Mouse (Mus musculus): ENCODE data around the gene 1700025G04Rik.
A peak's percentile ranks its signal among the peaks of the same experiment; 100 is the strongest.

1700025G04Rik gene

DNA sequence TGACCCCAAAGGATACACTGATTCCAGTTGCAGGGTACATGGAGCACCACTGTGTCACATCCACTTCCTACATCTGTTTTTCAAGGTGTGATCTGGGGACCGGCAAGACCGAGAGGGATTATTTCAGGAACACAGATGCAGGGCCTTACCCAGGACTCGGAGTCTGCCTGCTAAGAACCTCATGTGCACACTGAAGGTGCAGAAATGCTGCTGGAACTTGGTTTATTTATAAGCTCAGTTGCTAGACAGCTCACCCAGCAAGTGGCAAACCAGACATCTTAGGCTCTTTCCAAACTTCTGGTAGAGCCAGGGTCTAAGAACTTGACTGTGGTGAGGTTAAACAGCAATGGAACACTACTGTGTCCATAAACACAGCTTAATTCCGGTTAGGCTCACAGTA lies 61.2 kb downstream of the 1700025G04Rik start:
- DNase-seq: no peak

- no peak for DNase-seq
Measured at GRCm38 (mm10) chr1:152026762-152027161, 63.2 kb downstream of the 1700025G04Rik start.

DNA sequence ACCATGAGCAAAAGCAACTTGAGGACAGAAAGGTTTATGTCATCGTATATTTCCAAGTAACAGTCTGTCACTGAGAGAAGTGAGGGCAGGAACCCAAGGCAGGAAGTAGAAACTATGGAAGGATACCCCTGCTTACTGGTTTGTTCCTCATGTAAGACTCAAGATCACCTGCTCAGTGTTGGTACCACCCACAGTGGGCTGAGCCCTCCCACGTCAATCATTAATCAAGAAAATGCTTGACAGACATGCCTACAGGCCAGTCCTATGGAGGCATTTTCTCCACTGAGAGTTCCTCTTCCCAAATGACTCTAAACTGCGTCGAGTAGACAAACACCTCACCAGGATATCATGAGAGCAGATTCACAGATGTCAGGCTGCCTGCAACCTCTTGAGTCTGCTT lies 64.6 kb downstream of the 1700025G04Rik start:
- no peak for DNase-seq

DNA sequence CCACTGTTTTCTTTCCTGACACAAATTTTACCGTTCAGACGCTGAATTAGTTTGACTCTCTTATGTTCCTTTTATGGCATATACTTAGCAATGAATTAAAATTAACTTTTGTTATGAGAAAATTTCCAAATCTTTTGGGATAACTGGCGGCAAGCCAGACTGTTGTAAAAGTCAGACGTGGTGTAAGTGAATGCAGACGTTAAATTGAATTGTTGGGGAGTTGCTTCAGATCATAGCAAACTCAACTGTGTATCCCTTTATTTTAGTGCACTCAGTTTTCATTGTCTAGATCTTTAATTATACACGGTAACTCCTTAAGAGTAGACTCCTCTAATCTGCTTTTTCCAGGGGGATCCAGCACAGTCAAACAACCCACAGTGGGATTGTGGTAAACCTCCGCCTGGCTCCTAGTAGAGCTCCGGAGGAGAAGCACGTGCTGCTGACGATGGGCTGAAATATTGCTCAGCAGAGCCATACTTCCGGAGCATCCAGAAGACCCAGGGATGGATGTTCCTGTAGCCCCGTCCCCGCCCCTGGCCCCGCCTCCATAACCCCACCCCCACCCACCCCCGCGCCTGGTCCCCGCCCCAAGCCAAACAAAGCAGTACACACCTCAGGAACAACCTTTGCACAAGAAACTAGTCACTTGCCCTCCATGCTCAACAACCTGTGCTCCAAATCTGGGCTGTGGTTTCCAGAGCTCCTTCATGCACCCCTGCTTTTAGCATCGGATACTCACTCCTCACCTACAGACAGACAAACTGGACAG lies 65.7 kb downstream of the 1700025G04Rik start:
- DNase-seq: no peak

DNA sequence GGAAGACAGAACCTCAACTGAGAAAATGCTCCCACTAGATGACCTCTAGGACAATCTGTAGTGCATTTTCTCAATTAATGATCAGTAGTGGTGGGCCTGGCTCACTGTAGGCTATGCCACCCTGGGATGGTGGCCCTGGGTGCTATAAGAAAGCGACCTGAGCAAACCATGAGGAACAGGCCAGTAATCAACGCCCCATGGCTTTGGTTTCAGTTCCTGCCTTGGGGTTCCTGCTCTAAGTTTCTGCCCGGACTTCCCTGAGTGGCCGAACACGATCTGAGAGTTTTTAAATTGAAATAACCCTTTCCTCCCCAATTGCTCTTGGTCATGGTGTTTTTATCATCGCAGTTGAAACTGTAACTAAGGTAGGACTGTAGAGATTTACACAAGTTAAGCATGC lies 69.1 kb downstream of the 1700025G04Rik start:
- no peak for DNase-seq

GRCm38 (mm10) chr1:152020070-152020469 lies 69.9 kb downstream of the 1700025G04Rik start:
- no peak for DNase-seq

GRCm38 (mm10) chr1:152019196-152019595 lies 70.7 kb downstream of the 1700025G04Rik start:
- DNase-seq: no peak

DNA sequence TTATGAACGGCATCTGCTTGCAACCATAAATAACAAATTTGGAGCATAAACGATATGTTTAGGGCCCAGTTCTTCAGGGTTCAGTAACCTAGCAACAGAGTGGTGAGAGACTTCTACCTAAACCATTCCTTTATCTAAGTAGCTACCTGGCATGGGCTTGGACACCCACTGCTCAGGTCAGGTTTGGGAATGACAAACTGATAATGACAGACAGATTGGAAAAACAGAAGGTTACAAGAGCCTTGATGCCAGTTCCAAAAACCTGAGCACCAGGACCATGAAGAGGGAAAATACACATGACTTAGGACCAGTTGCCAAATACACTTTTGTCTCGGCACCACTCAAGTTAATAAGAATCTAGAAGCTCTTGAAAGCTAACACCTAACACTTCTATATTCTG lies 71.6 kb downstream of the 1700025G04Rik start:
- DNase-seq: no peak

DNA sequence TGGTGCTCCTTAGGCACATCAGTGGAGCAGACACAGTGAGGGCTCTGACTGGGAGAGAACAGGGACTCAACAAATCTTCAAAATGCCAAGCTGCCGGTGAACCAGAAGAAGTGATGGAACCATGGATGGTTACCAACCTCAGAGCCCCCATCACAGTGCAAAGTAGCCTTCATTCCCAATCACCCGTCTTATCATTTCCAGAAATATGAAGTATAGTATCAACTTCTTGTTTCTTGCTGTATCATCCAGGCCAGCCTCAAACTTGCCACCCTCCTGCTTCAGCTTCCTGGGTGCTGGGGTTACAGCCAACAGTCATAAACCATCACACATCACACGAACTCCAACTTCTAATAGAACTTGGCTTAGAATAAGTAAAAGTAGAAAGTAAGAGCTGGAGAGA lies 73.3 kb downstream of the 1700025G04Rik start:
- DNase-seq: no peak

DNA sequence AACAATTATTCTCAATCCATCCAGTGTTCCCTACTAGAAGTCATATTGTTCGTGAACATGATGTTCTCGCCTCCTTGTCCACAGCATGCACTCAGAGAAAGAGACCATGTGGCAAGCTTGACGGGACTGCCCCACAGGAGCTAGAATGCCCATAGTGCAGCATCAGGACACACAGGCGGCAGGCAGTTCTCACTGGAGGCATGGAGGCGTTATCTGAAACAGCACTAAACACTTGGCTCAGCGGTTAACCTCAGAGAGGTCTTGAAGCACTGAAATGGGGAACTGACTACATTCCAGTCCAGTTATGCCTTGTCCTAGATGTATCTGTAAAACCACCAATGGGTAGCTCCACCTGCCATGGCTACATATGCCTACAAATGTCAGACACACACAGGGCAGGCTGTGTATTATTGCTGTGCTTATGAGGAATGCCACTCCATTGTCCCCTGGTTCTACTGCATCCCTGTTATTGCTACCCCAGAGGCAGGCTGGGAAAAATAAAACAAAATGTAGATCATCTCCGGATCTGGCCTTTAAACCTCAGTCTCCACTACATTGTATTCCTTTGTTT lies 74.3 kb downstream of the 1700025G04Rik start:
- no peak for DNase-seq

- DNase-seq: no peak
Measured at GRCm38 (mm10) chr1:152011741-152012140, 78.2 kb downstream of the 1700025G04Rik start.

DNA sequence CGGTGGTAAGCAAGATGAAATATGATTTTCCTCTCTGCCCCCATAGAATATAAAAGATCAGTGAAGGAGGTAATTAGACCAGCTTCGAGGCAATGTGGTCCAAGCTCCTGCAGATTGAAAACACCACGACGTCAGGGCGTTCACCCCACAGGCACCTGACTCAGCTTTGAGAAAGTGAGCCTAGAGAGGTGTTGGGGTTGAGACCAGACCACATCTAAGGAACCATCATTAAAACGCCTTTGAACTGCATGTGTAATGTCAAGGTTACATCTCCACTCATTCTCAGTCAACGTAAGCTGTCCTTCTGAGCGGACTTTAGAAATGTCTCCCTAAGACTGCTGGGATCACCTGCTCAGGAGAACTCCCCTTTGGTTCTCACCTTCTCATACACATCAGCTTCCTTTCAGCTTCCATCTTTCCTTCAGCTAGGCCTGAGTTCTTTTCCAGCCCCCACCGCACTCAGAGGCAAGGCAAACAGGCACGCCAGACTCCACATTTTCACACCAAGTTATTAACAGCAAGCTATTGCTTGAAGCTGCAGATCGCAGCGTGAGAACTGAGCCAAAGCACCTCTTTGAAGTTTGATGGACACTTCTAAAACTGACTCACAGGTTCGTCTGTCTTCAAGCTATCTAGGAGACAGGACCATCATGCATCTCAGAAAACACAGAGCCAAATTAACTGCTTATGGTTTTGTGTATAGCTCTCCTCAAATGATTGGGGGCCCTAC lies 79.5 kb downstream of the 1700025G04Rik start:
- DNase-seq: no peak

DNA sequence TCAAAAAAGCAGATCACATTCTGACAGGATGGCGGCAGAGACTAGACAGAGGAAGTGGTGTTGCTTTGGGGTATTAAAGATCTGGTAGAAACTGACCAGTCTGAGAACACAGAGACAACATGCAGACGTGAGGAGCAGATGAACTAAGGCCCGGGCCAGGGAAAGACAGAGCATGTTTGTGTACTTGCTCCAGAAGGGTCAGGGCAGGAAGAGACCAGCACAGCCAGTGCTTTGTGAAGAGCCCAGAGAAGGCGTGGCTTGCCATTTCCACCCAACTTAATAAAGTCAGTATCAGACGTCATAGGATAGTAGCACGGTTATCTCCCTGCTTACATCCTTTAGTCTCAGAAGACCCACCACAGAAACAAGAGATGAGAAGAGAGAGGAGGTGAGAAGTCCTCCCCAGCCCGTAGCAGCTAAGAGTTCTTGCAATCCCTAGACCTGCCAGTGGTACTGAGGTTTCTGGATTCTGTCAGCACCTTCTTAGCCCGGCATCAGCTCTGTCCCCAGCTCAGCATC lies 81.4 kb downstream of the 1700025G04Rik start:
- no peak for DNase-seq

GRCm38 (mm10) chr1:152006529-152006928 lies 83.4 kb downstream of the 1700025G04Rik start:
- no peak for DNase-seq

- no peak for DNase-seq
Measured at GRCm38 (mm10) chr1:152004509-152004908, 85.4 kb downstream of the 1700025G04Rik start.

DNA sequence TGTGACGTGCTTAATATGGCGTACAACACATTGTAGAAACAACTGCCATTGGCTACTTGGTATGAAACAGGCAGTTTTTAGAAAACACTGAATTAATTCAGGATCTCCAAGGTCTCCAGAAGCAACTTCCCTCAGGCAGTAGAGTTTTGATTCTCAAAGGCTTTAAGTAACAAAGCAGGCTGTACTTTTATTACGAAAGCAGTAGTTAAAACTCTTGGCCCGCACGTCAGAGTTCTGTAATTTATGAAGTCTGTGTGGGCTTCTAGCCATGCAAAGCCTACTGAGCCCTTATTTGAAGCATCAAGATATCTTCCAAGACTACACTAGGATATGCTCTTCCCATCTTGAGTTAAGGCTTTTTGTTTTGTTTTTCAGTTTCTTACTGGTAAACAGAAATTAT lies 89.5 kb downstream of the 1700025G04Rik start:
- no peak for DNase-seq

GRCm38 (mm10) chr1:151999424-151999842 lies 90.5 kb downstream of the 1700025G04Rik start:
- DNase-seq: no peak

DNA sequence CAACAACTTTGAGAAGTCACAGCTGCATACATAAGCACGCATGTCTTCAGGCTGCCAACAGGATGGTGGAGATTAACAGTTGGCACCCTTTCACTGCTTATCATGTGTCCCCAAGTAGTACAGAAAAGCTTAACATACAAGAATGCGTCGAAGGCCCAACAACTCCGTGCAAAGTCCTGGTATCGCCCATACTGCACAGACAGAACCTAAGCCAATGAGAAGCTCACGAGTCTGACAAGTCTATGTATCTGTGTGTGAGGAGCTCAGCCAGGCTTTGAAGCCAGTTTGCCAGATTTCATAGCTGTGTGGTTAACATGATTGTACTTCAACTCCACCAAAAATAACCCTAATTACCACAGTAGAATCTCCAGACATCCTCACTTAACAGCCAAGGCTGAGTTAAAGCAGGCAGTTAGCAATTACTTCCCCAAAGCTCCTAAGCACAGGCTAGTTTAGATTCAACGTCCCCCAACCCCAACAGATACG lies 91.2 kb downstream of the 1700025G04Rik start:
- no peak for DNase-seq

DNA sequence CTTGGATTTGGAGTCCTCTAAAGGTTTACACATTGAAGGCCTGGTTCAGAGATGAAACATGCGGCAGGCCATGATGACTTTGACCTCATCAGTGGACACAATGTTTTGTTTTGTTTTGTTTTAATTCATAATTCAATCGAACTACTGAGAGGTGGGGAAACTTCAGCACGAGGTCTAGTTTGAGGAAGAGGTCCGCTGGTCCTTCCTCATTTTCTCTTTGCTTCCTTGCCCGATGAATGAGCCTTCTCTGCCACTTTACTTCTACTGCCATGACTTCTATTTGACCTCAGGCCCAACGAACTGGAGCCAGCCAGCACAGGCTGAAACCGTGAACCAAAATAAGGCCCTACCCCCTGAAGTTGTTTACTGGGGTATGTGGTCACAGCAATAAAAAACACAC lies 92.3 kb downstream of the 1700025G04Rik start:
- no peak for DNase-seq

GRCm38 (mm10) chr1:151995948-151996697 lies 93.8 kb downstream of the 1700025G04Rik start:
- DNase-seq: no peak

GRCm38 (mm10) chr1:151994271-151994670 lies 95.7 kb downstream of the 1700025G04Rik start:
- peak; percentile 51 for DNase-seq

GRCm38 (mm10) chr1:151991505-151991904 lies 98.4 kb downstream of the 1700025G04Rik start:
- no peak for DNase-seq

- DNase-seq: no peak
Measured at GRCm38 (mm10) chr1:151990615-151991014, 99.3 kb downstream of the 1700025G04Rik start.
